In genomic region chr8:78764976-78765375, GRCm38 (mm10) we compare ENCODE assay signal across 13 mouse cellular contexts.
"Had no signal": no experiment of that assay in that cellular context is flagged by ENCODE, and none has a peak within 500 bp of the region (broad histone marks: within the 10 kb centered on the region; RNA-seq: fewer than 3 reads in every experiment).

No protein-coding gene starts in this region.

- H3K27me3 ChIP-seq: liver, embryonic 13.5 days had no signal

- H3K4me3 ChIP-seq: liver, embryonic 13.5 days had no signal

- H3K36me3 ChIP-seq: liver, embryonic 13.5 days had no signal

- DNase-seq: kidney, postnatal 14 days; kidney, postnatal 4 days; left cerebral cortex, postnatal 4 days; liver, embryonic 13.5 days; lung, adult 2 months; lung, postnatal 14 days; lung, postnatal 4 days; midbrain, embryonic 14.5 days; right cerebral cortex, postnatal 14 days; right cerebral cortex, postnatal 4 days; thymus, adult 2 months; thymus, postnatal 14 days; thymus, postnatal 4 days had no signal
